Mouse (Mus musculus): Measurements from ENCODE around the gene Mrgprf.

- no peak for TF ChIP-seq EP300 (IDR thresholded peaks at IDR 0.05; ENCODE audit: insufficient read depth, low read depth, low read length)
- no peak for TF ChIP-seq CTCF (IDR thresholded peaks at IDR 0.05; ENCODE audit: low read depth, low read length)
Observed at GRCm38 (mm10) chr7:145270955-145271354, 29.7 kb upstream of the Mrgprf start.

All from ES-Bruce4 (cell line).